Mouse (Mus musculus) ES-E14 (cell line): ENCODE data around the gene Chst4.

ENCODE experiments used
- CHD2 ChIP-seq: IDR thresholded peaks from 2 replicates; pipeline ENCODE4 v1.6.1; 2014; ENCODE audit warnings: mild to moderate bottlenecking, low read depth, low read length, inconsistent platforms
- HCFC1 ChIP-seq: IDR thresholded peaks from 2 replicates; pipeline ENCODE4 v1.6.1; 2012; ENCODE audit warnings: low read length, inconsistent platforms, borderline replicate concordance; ENCODE audit not compliant: insufficient read depth
- MAFK ChIP-seq: IDR thresholded peaks from 2 replicates; pipeline ENCODE4 v1.6.1; 2014; ENCODE audit warnings: mild to moderate bottlenecking, low read depth, low read length, inconsistent platforms; ENCODE audit not compliant: insufficient read depth
- ZC3H11A ChIP-seq: IDR thresholded peaks from 2 replicates; pipeline ENCODE4 v1.6.1; 2012; ENCODE audit warnings: low read depth, mild to moderate bottlenecking, inconsistent platforms, low read length, borderline replicate concordance
- ZNF384 ChIP-seq: IDR thresholded peaks from 2 replicates; pipeline ENCODE4 v1.6.1; 2012; ENCODE audit warnings: low read depth, low read length, inconsistent platforms

GRCm38 (mm10) chr8:110064606-110065365 lies 25.2 kb upstream of the Chst4 start:
- TF ChIP-seq ZC3H11A (no peak), ZNF384 (no peak), HCFC1 (no peak), MAFK (no peak), CHD2 (no peak)
